Mouse (Mus musculus): ENCODE measurements at regions not wholly inside any gene's neighbourhood (a gene's known extent, or its start where the extent isn't known, plus 50 kb on each side); places are given as distances from the start of the nearest gene placed in this dataset.
"Not testable (repeated sequence)": the region's sequence is repeated elsewhere in the genome, so short reads cannot be mapped to it uniquely, and the experiment has no call there.

GRCm38 (mm10) chr12:48819168-48819567 lies 563.3 kb upstream of the Foxg1 start:
- in situ Hi-C loops (cut with MboI, MseI) = no loop called here

- in situ Hi-C loops (cut with MboI, MseI) = no loop called here
Observed at GRCm38 (mm10) chr12:48820206-48820605, 562.3 kb upstream of the Foxg1 start.

- in situ Hi-C loops (cut with MboI, MseI) = no loop called here
Observed at GRCm38 (mm10) chr12:48826300-48826699, 556.2 kb upstream of the Foxg1 start.

- in situ Hi-C loops (cut with MboI, MseI) = not testable (repeated sequence)
Observed at GRCm38 (mm10) chr12:48853356-48853755, 529.1 kb upstream of the Foxg1 start.

GRCm38 (mm10) chr12:48854016-48854415 lies 528.4 kb upstream of the Foxg1 start:
- in situ Hi-C loops (cut with MboI, MseI) = no loop called here

GRCm38 (mm10) chr12:48878244-48879031 lies 504.0 kb upstream of the Foxg1 start:
- in situ Hi-C loops (cut with MboI, MseI) = loop anchor here (5.0 kb wide), 1 partner anchor 81 kb away; no protein-coding TSS in a partner anchor
